Mouse (Mus musculus) cerebellum, adult 9-11 months (tissue): ENCODE data around the gene Tut7.
"Not testable (repeated sequence)": the region's sequence is repeated elsewhere in the genome, so short reads cannot be mapped to it uniquely, and the experiment has no call there.

Experiments used
- DNase-seq: peaks from one replicate; pipeline ENCODE4 v3.0.0; 2022

Tut7 gene

DNA sequence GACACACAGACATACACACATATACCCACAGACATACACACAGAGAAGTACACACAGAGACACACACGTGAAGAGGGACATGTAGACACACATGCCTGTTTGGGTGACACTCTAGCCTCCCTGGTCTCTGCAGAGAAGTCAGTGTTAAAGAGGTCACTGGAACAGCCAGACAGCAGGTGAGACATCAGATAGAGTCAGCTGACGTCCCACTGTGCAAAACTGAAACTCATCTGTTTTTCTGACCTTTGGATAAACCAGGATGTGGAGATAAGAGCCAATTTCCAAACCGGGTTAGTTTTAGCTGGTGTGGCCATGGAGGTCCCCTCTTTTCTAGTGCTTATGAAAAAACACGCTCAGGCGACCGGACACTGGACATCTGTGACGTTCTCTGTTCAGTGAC, 9.5 kb upstream of the Tut7 start:
- DNase-seq = no peak

DNA sequence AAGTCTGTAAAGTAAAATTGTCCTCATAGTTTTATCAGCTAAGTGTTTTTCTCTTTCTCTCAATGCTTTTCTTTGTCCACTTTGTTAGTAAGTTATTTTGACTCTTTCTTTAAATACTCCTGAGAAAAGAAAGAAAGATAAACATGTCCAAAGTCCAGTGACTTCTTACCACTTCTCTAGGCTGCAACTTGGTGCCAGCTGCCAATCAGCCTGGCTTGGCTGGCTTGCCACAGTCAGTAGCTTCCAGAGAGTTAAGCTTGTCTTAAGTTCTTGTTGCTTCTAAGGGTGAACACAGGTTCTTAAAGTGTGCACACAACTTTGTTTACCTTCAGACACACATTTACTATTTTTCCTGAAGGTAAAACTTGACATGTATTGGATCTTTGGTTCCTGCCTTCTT, 3.0 kb upstream of the Tut7 start:
- no peak for DNase-seq

DNA sequence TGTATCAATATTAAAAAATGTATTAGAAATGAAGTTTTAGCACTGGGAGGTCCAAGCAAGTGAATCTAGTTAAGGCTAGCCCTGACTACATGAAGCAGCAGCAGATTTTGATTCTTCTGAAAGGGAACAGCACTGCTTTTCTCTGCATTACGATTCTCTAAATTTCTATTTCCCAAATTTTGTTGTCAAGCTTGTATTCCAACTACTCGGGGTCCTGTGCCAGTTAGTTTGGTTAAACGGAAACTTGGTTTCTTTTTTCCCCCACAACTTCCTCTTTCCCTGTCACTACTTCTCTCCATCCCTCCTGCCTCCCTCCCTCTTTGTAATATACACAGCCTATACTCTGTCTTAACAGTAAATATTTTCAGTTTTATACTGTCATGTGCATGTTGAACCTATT, 2.1 kb downstream of the Tut7 start:
- DNase-seq = no peak

DNA sequence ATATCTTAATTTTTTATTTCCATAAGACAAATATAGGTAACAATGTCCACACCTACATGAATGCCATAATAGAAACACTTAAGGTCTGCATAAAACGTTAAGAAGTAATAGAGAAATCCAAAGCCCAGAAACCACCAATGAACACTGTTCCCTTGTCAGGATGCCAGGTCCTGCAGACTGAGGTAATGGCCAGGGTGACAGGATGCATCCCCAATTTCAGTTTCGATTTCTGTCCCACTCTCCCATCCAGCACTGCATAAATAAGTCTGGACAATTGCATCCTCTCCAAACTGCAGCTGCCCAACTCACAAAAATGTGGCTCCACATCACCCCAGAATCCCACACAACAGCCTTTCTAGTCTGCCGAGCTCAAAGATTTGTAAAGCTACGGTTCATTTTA, 2.8 kb downstream of the Tut7 start:
- DNase-seq = no peak

DNA sequence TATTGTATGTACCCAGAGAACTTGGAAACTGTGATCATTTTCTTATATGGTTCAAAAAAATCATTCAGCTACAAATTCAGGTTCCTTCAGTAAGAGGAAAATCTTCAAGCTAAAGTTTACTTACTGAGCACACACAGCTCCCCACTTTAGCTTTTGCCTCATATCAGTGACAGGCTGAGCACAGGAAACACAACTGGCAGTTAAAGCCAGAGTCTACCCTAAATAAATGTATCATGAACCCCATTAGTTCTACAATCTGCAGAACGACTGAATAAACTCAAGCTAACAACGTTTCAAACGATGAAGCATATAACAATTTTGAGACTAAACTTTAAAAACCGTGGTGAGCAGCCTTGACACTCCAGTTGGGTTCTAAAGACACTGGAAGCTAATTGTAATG, 5.6 kb downstream of the Tut7 start:
- DNase-seq = no peak

DNA sequence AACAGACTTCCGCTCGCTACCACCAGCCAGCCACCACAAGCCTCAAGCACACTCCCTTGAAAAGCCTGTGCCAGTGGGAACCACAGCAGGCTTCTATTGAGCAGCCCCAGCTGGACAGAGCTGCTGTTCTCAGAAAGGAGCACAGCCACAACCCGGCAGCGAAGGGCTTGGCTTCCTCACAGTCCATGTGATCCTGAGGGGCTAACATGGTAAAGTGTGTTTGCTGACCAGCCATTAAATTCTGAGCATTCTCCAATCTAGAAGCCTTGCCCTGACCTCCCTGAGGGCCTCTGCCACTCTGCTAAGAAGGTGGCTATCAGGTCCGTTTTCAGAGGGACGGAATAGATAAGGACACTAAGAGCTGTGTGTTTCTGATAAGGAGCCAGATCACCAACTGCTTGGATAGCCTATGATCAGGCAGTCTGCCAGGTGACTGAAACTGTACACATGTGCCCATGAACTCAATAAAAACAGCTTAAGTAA, 8.8 kb downstream of the Tut7 start:
- no peak for DNase-seq

DNA sequence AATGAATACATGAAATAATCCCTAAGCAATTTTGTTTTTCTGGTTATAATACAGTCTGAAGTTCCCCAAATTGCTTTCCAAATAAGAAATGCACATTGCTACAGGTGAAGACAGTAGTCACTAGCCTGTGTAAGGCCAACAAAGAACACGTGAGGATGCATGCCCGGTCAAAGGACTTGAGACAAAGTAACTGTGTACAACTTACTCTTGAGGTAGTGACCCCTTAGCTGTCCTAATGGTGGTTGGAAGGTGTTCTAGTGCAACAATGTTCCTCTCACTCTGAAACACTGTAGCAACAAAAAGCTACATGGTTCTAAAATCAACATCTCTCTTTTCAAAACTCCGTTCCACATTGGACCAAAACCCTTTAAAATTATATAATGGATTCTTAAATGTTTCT, 11.4 kb downstream of the Tut7 start:
- DNase-seq = no peak

- DNase-seq = no peak
Observed at GRCm38 (mm10) chr13:59801000-59801399, 21.9 kb downstream of the Tut7 start.

GRCm38 (mm10) chr13:59800077-59800476, 22.9 kb downstream of the Tut7 start:
- DNase-seq = no peak

DNA sequence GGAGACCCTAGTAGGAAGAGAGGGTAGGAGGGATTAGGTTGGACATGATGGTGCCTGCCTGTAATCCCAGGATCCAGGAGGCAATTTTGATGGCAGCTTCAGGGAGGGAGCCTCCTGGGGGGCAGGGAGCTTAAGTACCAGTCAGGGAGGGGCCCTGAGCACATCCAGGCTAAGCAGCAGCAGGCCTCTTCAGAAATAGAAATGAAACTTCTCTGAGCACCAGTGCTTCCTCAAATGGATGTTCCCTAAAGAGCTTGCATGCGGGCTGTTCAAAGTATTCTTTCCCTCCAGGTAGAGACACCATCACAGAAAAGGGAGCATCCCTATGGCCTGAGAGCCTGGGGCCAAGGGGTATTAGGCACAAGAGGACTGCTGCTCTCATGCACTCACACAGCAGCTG, 24.6 kb downstream of the Tut7 start:
- DNase-seq = no peak

- no peak for DNase-seq
Observed at GRCm38 (mm10) chr13:59796466-59796848, 26.5 kb downstream of the Tut7 start.

DNA sequence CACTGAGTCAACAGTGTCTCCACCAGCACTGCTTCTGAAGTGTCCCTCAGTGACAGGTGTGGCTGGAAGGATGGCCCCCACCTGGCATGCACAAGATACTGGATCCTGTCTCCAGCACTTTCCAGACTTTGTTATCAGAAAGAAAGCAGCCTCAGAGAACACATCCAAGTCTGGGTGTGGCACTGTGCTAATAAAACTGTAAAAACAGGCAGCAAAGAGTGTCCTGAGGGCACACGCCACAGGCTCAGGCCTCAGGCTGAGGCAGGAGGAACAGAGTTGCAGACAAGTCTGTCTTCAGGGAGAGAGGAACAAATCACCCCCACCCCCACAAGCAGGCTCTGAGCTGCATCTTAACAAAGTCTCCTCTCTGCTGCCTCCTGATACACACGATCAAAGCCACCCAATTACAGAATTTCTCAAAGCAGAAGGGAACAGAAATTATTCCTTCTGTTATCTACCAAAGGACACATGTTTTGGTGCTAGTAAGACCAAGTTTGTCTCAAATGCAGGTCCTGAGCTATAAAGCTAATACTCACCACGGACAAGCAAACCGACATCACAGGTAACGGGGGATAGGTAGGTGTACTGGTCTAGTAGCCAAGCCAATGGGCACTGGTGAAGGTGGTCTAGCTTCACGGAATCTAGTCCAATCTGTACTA, 27.0 kb downstream of the Tut7 start:
- no peak for DNase-seq

- peak; percentile 38 for DNase-seq
Observed at GRCm38 (mm10) chr13:59794786-59795185, 28.2 kb downstream of the Tut7 start.

GRCm38 (mm10) chr13:59782145-59782544, 40.8 kb downstream of the Tut7 start, which contains the start of gene Gm49354:
Gm49354 (minus strand) TSS chr13:59782245.
- DNase-seq = no peak

DNA sequence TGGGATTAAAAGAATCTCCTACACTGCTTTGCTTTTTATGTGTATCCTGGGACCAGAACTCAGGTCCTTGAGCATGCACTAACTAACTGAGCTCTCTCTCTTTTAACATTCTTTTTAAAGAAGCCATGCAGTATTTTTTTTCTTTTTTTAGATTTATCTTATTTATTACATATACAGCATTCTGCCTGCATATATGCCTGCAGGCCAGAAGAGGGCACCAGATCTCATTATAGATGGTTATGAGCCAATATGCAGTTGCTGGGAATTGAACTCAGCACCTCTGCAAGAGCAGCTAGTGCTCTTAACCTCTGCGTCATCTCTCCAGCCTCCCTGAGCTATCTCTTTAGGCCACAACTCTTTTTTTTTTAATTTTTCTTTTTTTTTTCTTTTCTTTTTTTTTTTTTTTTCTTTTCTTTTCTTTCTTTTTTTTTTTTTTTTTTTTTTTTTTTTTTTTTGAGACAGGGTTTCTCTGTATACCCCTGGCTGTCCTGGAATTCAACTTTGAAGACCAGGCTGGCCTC, 43.1 kb downstream of the Tut7 start:
- not testable (repeated sequence) for DNase-seq

DNA sequence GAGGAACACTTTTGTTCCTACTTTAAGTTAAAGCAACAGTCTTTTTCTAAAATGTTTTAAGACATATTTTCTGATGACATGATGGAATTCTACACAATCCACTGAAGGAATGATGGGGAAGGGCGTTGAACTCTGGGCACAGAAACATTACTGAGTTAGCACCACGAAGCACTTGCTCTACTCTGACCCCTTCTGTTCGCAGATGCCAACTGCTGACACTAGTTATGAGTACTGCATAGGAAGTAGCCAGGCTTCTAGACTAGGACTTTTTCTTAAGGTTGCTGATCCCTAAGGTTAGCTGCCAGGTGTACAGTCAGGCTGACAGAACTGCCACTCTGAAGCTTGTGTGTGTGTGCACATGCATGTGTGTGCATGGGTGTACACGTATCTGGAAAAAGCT, 43.7 kb downstream of the Tut7 start:
- no peak for DNase-seq

GRCm38 (mm10) chr13:59775168-59775567, 47.8 kb downstream of the Tut7 start:
- no peak for DNase-seq

DNA sequence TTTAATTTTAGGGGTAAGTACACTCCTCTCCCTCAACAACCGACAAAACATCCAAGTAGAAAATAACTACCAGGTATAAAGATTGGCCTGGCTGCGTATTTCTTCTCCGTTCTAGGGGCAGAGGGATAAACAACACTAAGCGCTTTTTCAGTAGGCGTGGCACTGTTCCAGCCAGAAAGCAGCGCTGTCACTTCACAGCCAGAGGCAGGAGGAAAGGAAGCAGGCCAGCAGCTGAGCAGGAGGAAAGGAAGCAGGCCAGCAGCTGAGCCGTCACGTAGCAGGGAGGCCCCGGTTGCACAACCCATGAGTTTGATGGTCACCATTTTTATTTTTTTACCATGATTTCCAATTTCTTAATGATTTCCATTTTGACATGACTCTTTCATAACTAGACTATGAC, 51.7 kb downstream of the Tut7 start:
- peak; percentile 58 for DNase-seq

GRCm38 (mm10) chr13:59770847-59771246, 52.1 kb downstream of the Tut7 start:
- peak; percentile 34 for DNase-seq

DNA sequence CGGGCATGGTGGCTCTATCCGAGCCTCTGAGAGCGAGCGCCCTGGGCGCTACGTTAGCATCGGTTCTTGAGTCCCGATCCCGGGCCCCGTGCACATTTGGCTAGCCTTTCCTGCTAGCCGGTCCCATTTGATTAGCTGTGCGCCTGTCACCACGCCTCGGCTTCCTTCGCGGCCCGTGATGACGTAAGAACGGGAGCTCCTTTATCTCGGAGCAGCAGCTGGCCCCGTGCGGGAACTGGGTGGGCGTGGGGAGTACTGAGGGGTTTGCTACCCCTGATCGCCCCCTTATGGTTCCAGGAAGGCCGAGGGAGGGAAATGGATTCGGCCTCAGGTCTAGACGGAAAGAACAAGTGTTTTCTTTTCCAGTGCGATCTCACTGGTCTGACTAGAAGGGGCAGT, 52.8 kb downstream of the Tut7 start:
- peak; percentile 88 for DNase-seq

- DNase-seq = peak; percentile 99
Observed at GRCm38 (mm10) chr13:59769296-59770163, 53.4 kb downstream of the Tut7 start, which contains the start of gene Isca1. Isca1 (minus strand) TSS chr13:59769810.

DNA sequence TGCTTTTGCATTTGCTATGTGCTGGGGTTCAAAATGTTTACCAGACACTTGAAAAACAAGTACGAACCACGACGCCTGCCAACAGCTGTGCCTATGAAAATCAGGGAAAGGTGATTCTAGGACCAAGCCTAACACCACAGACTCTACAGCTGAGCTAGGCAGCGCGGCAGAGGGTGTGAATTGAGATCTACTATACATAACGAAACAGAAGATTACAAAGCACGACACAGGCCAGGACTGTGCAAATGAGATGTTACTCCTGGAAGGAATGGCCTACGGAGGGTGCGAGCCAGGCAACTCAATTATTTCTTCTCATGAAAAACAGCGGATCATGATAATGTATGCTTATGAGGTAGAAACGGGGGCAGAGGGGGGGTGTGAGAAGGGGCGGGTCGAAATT, 54.4 kb downstream of the Tut7 start:
- DNase-seq = peak; percentile 42

DNA sequence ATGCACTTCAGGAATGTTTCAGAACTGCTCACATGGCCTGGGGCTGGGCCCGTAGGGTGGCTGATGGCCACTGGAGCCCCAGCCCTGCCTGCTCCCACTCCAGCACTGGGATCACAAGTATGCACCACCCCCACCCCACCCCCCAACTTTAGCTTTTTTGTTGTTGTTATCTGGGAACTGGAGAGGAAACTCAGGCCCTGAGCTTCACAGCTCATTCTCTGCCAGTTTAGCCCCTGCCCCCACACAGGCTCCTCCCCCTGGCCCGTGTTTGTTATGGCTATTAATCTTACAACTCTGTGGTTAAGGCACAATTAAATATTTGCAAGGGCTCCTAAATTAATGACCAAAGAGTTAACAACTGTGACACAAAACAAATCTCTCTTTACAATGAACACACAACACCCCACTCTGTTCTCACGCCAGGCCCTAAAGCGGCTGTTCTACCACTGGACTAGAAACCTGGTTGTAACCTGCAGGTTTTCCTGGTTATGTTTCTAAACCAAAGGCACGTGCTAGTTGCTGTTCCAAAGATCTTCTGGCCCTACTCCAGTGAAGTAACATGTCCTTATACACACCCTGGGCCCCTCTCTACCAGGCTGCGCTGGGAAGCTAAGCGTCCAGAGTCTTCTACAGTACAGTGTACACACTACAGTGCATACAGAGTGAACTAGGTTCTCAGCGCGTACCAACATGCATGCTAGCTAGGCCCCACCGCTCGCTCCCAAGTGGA, 56.0 kb downstream of the Tut7 start:
- DNase-seq = peak; percentile 25
